In genomic region chr3:86996111-86996510, GRCm38 (mm10) we compare ENCODE assay signal across 29 mouse cellular contexts.
"Had no signal": no experiment of that assay in that cellular context is flagged by ENCODE, and none has a peak within 500 bp of the region (broad histone marks: within the 10 kb centered on the region; RNA-seq: fewer than 3 reads in every experiment).

No protein-coding gene starts in this region.

- H3K9me3 ChIP-seq: limb, embryonic 12.5 days; limb, embryonic 13.5 days; limb, embryonic 15.5 days; liver, embryonic 13.5 days; liver, embryonic 15.5 days; lung, embryonic 15.5 days; megakaryocyte, embryonic 14.5 days; midbrain, embryonic 10.5 days; midbrain, embryonic 12.5 days; midbrain, embryonic 13.5 days; midbrain, embryonic 15.5 days had no signal

- H3K27me3 ChIP-seq: limb, embryonic 12.5 days; limb, embryonic 13.5 days; limb, embryonic 15.5 days; liver, embryonic 13.5 days; liver, embryonic 15.5 days; lung, embryonic 15.5 days; midbrain, embryonic 12.5 days; midbrain, embryonic 15.5 days had no signal

- H3K9ac ChIP-seq: limb, embryonic 12.5 days; limb, embryonic 13.5 days; limb, embryonic 15.5 days; liver, embryonic 13.5 days; liver, embryonic 14.5 days; liver, embryonic 15.5 days; liver, postnatal 0 days; lung, embryonic 14.5 days; lung, embryonic 15.5 days; midbrain, embryonic 12.5 days; midbrain, embryonic 13.5 days; midbrain, embryonic 15.5 days had no signal

- H3K4me3 ChIP-seq: left cerebral cortex, adult 2 months; limb, embryonic 12.5 days; limb, embryonic 13.5 days; limb, embryonic 15.5 days; liver, embryonic 13.5 days; liver, embryonic 15.5 days; lung, embryonic 15.5 days; megakaryocyte, embryonic 14.5 days; midbrain, embryonic 10.5 days; midbrain, embryonic 12.5 days; midbrain, embryonic 13.5 days; midbrain, embryonic 15.5 days; myocyte had no signal

- H3K36me3 ChIP-seq: limb, embryonic 12.5 days; limb, embryonic 13.5 days; limb, embryonic 15.5 days; liver, embryonic 13.5 days; liver, embryonic 15.5 days; lung, embryonic 15.5 days; midbrain, embryonic 10.5 days; midbrain, embryonic 12.5 days; midbrain, embryonic 13.5 days; midbrain, embryonic 15.5 days had no signal

- ATAC-seq: liver, postnatal 0 days; lung, postnatal 0 days; midbrain, embryonic 13.5 days; midbrain, embryonic 15.5 days; midbrain, embryonic 16.5 days had no signal

- DNase-seq: left cerebral cortex, postnatal 4 days; liver, embryonic 13.5 days; liver, postnatal 0 days; lung, adult 18-20 months; lung, adult 2 months; lung, embryonic 14.5 days; lung, postnatal 10 days; lung, postnatal 14 days; lung, postnatal 36 days; lung, postnatal 4 days; midbrain, embryonic 14.5 days had no signal

- H3K4me2 ChIP-seq: limb, embryonic 12.5 days; limb, embryonic 13.5 days; limb, embryonic 15.5 days; liver, embryonic 11.5 days; liver, embryonic 13.5 days; liver, embryonic 15.5 days; lung, embryonic 14.5 days; lung, embryonic 15.5 days; midbrain, embryonic 11.5 days; midbrain, embryonic 12.5 days; midbrain, embryonic 13.5 days; midbrain, embryonic 15.5 days had no signal

- H3K27ac ChIP-seq: left cerebral cortex, adult 2 months; limb, embryonic 12.5 days; limb, embryonic 13.5 days; limb, embryonic 15.5 days; liver, embryonic 13.5 days; liver, embryonic 14.5 days; liver, embryonic 15.5 days; lung, embryonic 15.5 days; macrophage; midbrain, embryonic 10.5 days; midbrain, embryonic 12.5 days; midbrain, embryonic 13.5 days; midbrain, embryonic 15.5 days had no signal

- H3K4me1 ChIP-seq: limb, embryonic 15.5 days had no signal
